Mouse (Mus musculus) heart, adult 18-20 months (tissue): ENCODE measurements around the gene Farsa. TPM values are rescaled to one million over a fixed set of nuclear protein-coding genes. Genes with fewer than 3 reads are reported as not detected.
"Not testable (repeated sequence)": the region's sequence is repeated elsewhere in the genome, so short reads cannot be mapped to it uniquely, and the experiment has no call there.

ENCODE experiments used
- DNase-seq, 2 experiments: peaks; one replicate each; pipeline ENCODE4 v3.0.0; 2021 to 2022; ENCODE audit warnings: mixed read lengths in 1 of 2
- total RNA-seq, 2 experiments: library from RNA; stranded (reverse); gene quantifications; 2 replicates each; pipeline ENCODE4 v1.2.3; 2021

The Farsa gene
- total RNA-seq, 2 experiments from 2014 or later = 22.6 to 22.9 TPM

- no peak for DNase-seq
These were observed 17.6 kb downstream of the Farsa start for GRCm38 (mm10) chr8:84874339-84874738.

- DNase-seq = no peak
These were observed 20.7 kb downstream of the Farsa start for GRCm38 (mm10) chr8:84877297-84878035.

- no peak for DNase-seq
These were observed 22.1 kb downstream of the Farsa start for GRCm38 (mm10) chr8:84878915-84879314.

DNA sequence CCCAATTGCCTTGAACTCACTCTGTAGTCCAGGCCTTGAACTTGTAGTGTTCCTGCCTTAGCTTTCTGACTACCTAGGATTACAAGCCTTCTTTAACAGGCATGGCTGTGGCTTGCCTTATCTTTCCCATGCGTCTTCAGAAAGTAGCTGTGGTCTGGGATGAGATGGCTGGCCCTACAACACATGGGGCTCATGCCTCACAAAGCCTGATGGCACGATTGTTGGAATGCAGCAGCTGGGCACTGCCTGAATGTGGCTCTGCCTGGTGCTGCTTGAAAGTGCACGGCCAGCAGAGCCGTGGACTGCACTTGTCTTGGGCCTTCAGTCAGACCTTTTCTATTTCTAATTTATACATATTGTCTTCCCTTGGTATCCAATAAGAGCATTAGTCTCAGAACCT lies 27.9 kb downstream of the Farsa start:
- no peak for DNase-seq

DNA sequence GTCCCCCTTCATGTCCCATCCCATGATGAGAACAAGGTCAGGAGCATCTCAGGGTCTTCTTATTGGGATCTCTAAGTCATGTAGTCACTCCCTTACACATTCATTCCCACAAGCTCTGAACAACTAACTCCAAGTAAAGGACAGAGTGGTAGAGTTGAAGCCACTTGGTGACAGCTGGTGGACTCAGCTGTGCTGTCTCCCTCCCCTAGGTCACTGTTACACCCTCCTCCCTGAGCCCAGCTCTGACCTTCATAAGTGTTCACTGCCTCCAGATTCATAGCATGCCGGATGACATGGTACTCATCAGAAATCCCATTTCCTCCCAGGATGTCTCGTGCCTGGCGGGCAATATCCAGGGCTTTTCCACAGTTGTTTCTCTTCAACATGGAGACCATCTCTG lies 31.5 kb downstream of the Farsa start:
- DNase-seq = no peak

DNA sequence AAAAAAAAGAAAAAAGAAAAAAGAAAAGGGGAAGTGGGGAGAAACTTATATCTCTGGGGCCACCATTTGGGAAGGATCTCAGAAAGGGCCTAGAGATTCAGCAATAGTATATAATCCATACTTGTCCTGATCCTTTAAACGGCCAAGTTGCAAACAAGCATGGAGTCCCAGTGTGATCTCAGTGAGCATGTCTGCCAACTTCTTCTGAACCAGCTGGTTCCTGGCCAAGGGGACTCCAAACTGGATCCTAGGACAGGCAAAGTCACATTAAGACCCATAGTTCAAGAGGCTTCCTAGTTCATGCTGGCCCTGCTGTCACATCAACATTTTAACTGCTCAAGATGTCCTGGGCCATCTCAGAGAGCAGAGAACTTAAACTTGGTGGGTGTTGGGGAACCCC lies 32.4 kb downstream of the Farsa start:
- DNase-seq = no peak

- no peak for DNase-seq
These were observed 36.4 kb downstream of the Farsa start for GRCm38 (mm10) chr8:84892993-84893708.

- peak; percentile 96 to 98 for DNase-seq
These were observed 36.9 kb downstream of the Farsa start, which contains the start of gene Gcdh for GRCm38 (mm10) chr8:84893709-84894134. Gene Gcdh, minus strand, starts transcription at chr8:84893921.

- DNase-seq = no peak
These were observed 39.2 kb downstream of the Farsa start for GRCm38 (mm10) chr8:84895963-84896362.

GRCm38 (mm10) chr8:84901071-84901470 lies 44.3 kb downstream of the Farsa start:
- DNase-seq = no peak

GRCm38 (mm10) chr8:84901752-84902151 lies 45.0 kb downstream of the Farsa start, which contains the start of gene Klf1:
Gene Klf1, plus strand, starts transcription at chr8:84901928.
- no peak for DNase-seq

DNA sequence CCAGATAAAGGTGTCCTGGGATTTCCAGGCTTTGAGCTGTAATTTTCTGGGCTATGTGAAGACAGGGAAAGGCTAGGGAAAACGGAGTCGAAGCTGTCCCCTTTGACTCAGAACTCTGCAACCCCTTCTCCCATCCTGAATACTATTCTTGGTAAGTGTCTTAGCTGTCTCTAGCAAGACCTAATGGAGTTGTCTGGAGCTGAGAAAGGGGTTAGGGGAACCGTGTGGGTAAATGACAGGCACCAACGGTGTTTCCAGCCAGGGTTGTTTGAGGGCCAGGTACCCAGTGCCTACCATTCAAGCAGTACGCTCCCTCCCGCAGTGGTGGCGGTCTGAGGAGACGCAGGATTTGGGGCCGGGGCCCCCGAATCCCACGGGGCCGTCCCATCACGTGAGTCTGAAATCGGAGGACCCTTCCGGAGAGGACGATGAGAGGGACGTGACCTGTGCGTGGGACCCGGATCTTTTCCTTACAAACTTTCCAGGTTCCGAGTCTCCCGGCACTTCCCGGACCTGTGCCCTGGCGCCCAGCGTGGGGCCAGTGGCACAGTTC lies 45.7 kb downstream of the Farsa start:
- no peak for DNase-seq

GRCm38 (mm10) chr8:84902920-84903661 lies 46.3 kb downstream of the Farsa start:
- DNase-seq = peak; percentile 92 to 93

DNA sequence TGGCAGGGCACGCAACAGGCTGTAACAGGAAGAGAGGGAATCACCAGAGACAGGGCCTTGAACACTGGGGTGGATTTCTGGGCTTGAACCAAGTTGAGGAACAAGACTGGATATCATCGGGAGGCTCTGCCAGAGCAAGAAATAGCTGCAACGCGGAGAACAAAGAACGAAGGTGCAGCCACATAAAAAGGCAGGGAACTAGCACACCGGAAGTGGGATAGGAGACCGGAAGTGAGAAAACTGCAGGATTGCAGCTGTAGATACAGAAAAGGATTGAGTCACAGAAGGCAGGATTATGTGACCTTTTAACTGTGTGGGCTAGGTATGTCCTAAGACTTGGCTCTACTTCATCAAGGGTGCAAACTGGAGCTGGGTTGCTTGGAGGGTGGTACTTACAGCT lies 47.6 kb downstream of the Farsa start:
- DNase-seq = no peak

- DNase-seq = no peak
These were observed 50.2 kb downstream of the Farsa start for GRCm38 (mm10) chr8:84907037-84907436.

GRCm38 (mm10) chr8:84907493-84907892 lies 50.7 kb downstream of the Farsa start:
- DNase-seq = no peak

DNA sequence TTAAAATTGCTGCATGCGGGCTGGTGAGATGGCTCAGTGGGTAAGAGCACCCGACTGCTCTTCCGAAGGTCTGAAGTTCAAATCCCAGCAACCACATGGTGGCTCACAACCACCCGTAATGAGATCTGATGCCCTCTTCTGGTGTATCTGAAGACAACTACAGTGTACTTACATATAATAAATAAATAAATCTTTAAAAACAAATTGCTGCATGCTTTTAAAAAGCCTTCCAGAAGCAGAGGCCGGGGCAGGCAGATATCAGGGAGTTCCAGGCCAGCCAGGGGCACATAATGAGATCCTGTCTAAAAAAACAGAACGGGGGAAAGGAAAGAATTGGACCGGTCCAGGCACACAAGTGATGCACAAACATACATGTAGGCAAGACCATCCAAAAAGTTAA lies 51.2 kb downstream of the Farsa start:
- not testable (repeated sequence) for DNase-seq

DNA sequence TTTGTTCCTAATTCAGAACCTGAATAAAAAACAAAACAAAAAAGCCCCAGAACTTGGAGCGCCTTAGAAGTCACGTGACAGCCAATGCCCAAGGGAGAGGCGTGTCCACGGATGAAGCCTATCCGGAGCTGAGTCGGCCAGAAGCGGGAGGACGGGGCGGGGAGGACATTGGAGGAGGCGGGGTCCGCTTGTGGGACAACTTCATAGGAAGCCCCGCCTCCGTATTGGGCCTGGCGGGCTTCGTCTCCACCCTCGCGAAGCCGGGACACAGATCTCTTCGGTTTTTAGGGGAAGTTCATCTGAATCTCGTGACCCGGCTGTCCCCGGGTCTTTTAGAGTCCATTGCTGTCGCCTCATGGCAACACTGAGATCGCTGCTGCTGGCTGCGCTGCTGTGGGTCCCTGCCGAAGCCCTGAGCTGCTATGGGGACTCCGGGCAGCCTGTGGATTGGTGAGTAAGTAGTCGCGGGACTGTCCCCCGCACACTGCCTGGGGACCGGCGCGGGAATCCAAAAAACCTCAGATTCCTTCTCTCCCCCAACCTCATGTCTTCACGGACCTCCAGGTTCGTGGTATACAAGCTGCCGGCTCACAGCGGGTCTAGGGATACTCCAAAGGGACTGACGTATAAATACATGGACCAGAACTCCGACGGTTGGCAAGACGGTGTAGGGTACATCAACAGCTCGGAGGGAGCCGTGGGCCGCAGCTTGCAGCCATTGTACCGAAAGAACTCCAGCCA lies 51.8 kb downstream of the Farsa start, which contains the start of gene Dnase2a:
TSS of gene Dnase2a (plus strand) at position 140 of the 741 bp plus-strand sequence.
- DNase-seq = peak; percentile 98 to 99

DNA sequence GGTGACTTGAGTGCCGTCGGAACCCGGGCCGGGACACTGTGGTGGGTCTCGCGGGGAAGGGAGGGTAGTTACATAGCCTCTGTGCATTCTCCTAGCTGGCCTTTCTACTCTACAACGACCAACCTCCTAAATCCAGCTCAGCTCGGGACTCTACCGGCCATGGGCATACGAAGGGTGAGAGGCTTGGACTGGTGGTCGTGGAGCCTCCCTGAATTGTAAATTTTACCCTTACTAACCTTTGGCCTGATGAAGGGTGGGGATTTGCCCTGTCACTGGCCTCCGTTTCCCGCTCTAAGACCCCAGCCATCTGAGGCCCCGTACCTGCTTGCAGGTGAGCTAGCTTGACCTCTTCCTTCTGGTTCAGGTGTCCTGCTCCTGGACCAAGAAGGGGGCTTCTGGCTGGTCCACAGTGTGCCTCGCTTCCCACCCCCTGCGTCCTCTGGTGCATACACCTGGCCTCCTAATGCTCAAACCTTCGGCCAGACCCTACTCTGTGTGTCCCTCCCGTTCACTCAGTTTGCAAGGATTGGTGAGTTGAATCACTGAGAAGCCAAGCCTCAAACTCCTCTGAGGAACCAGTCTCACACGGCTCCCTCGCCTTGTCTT lies 52.5 kb downstream of the Farsa start:
- DNase-seq = no peak

DNA sequence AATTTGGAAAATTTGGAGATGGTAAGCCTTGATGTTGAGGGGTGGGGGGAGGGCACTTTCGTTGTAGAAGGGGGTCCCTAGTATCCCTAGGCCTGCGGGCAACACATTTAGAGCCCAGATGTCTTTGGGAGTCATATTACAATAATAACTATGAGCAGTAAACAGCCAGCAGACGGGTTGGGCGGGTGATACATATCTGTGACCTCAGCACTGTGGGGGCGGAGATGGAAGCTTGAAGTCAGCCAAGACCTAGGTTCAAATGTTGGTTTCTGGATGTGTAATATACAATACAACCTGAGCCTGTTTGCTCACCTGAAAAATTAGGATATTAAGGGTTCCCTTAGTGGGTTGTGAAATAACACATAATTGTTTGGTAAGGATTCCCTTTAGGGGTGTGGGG lies 53.2 kb downstream of the Farsa start:
- no peak for DNase-seq

- no peak for DNase-seq
These were observed 53.8 kb downstream of the Farsa start for GRCm38 (mm10) chr8:84910551-84910950.
